Mouse (Mus musculus) MEL (cell line): ENCODE data around the gene Epha5. TPM values are rescaled to one million over a fixed set of nuclear protein-coding genes. Genes with fewer than 3 reads are reported as not detected.

Experiments used
- DNase-seq: peaks from one replicate; pipeline ENCODE4 v3.0.0; 2011; ENCODE audit warnings: low read depth, low spot score
- H3K27ac ChIP-seq: 2 replicates; pipeline ENCODE4 v1.5.1; 2012; ENCODE audit warnings: low read depth, mild to moderate bottlenecking, control low read depth, low read length, moderate library complexity; ENCODE audit not compliant: control insufficient read depth
- H3K27me3 ChIP-seq, 2 experiments: fragments of 150-350 bp in 1 of 2; sonication (generic) in 1 of 2; 2 replicates each; pipeline ENCODE4 v1.6.1; 2012; ENCODE audit warnings: low read length in 2 of 2, mild to moderate bottlenecking in 2 of 2, improper control_type of control experiment in 1 of 2, moderate library complexity in 1 of 2; ENCODE audit not compliant: insufficient read depth in 2 of 2, control insufficient read depth in 1 of 2
- H3K36me3 ChIP-seq, 2 experiments: 2 replicates each; pipeline ENCODE4 v1.6.1; 2012 to 2014; ENCODE audit warnings: low read length in 2 of 2, improper control_type of control experiment in 1 of 2, inconsistent platforms in 1 of 2, mild to moderate bottlenecking in 1 of 2; ENCODE audit not compliant: insufficient read depth in 2 of 2, control insufficient read depth in 1 of 2
- H3K4me1 ChIP-seq, 2 experiments: fragments of 150-350 bp in 1 of 2; sonication (generic) in 1 of 2; 2 replicates each; pipeline ENCODE4 v1.6.1; 2012; ENCODE audit warnings: low read length in 2 of 2, improper control_type of control experiment in 1 of 2, mild to moderate bottlenecking in 1 of 2; ENCODE audit not compliant: insufficient read depth in 2 of 2, control insufficient read depth in 1 of 2
- H3K4me3 ChIP-seq, 2 experiments: fragments of 150-350 bp in 1 of 2; sonication (generic) in 1 of 2; 2 replicates each; pipeline ENCODE4 v1.5.1; 2012; ENCODE audit warnings: low read depth in 2 of 2, low read length in 2 of 2, mild to moderate bottlenecking in 2 of 2, moderate library complexity in 2 of 2, control low read depth in 1 of 2, improper control_type of control experiment in 1 of 2; ENCODE audit not compliant: control insufficient read depth in 1 of 2, insufficient read depth in 1 of 2
- H3K79me2 ChIP-seq: 2 replicates; pipeline ENCODE4 v1.6.1; 2012; ENCODE audit warnings: mild to moderate bottlenecking, low read length, moderate library complexity; ENCODE audit not compliant: control insufficient read depth, poor library complexity, insufficient read depth
- H3K9ac ChIP-seq: 2 replicates; pipeline ENCODE4 v1.6.1; 2012; ENCODE audit warnings: low read depth, mild to moderate bottlenecking, control low read depth, low read length, moderate library complexity; ENCODE audit not compliant: control insufficient read depth, poor library complexity, severe bottlenecking
- H3K9me3 ChIP-seq: fragments of 150-350 bp; sonication (generic); replicated peaks from 2 replicates; pipeline ENCODE4 v1.6.1; 2012; ENCODE audit warnings: mild to moderate bottlenecking, low read length, improper control_type of control experiment, moderate library complexity; ENCODE audit not compliant: insufficient read depth
- BHLHE40 ChIP-seq: IDR thresholded peaks from 2 replicates; pipeline ENCODE4 v1.6.1; 2012; ENCODE audit warnings: low read depth, mild to moderate bottlenecking, inconsistent platforms, low read length, improper control_type of control experiment, borderline replicate concordance
- E2F4 ChIP-seq: IDR thresholded peaks from 2 replicates; pipeline ENCODE4 v1.6.1; 2011; ENCODE audit warnings: low read depth, low read length, improper control_type of control experiment, borderline replicate concordance
- ELF1 ChIP-seq: IDR thresholded peaks from 2 replicates; pipeline ENCODE4 v1.6.1; 2014; ENCODE audit warnings: low read depth, mild to moderate bottlenecking, inconsistent platforms, low read length, improper control_type of control experiment, moderate library complexity
- ETS1 ChIP-seq: IDR thresholded peaks from 2 replicates; pipeline ENCODE4 v1.6.1; 2012; ENCODE audit warnings: low read depth, mild to moderate bottlenecking, inconsistent platforms, low read length, improper control_type of control experiment, moderate library complexity
- HCFC1 ChIP-seq: IDR thresholded peaks from 2 replicates; pipeline ENCODE4 v1.6.1; 2012; ENCODE audit warnings: low read depth, mild to moderate bottlenecking, inconsistent platforms, low read length, improper control_type of control experiment, moderate library complexity
- MAFK ChIP-seq: IDR thresholded peaks from 2 replicates; pipeline ENCODE4 v1.6.1; 2011; ENCODE audit warnings: low read depth, mild to moderate bottlenecking, low read length, improper control_type of control experiment, borderline replicate concordance
- MXI1 ChIP-seq: IDR thresholded peaks from 2 replicates; pipeline ENCODE4 v1.6.1; 2011; ENCODE audit warnings: mild to moderate bottlenecking, low read depth, low read length, improper control_type of control experiment
- MYB ChIP-seq: IDR thresholded peaks from 2 replicates; pipeline ENCODE4 v1.6.1; 2011; ENCODE audit warnings: mild to moderate bottlenecking, low read depth, low read length, improper control_type of control experiment
- NRF1 ChIP-seq: IDR thresholded peaks from 2 replicates; pipeline ENCODE4 v1.6.1; 2014; ENCODE audit warnings: low read depth, mild to moderate bottlenecking, inconsistent platforms, low read length, improper control_type of control experiment, moderate library complexity; ENCODE audit not compliant: poor library complexity, insufficient read depth, severe bottlenecking
- POLR2AphosphoS2 ChIP-seq: IDR thresholded peaks from 2 replicates; pipeline ENCODE4 v1.6.1; 2011; ENCODE audit warnings: low read length, improper control_type of control experiment
- POLR2AphosphoS5 ChIP-seq: IDR thresholded peaks from 2 replicates; pipeline ENCODE4 v1.6.1; 2012; ENCODE audit warnings: low read depth, borderline replicate concordance, mild to moderate bottlenecking, inconsistent platforms, low read length, moderate library complexity, mixed read lengths
- RCOR1 ChIP-seq: IDR thresholded peaks from 2 replicates; pipeline ENCODE4 v1.6.1; 2012; ENCODE audit warnings: low read depth, mild to moderate bottlenecking, inconsistent platforms, low read length, improper control_type of control experiment
- TBP ChIP-seq: IDR thresholded peaks from 2 replicates; pipeline ENCODE4 v1.8.0; 2011; ENCODE audit warnings: low read depth, low read length, improper control_type of control experiment
- TCF12 ChIP-seq: IDR thresholded peaks from 2 replicates; pipeline ENCODE4 v1.6.1; 2014; ENCODE audit warnings: low read depth, mild to moderate bottlenecking, inconsistent platforms, low read length, improper control_type of control experiment, moderate library complexity
- USF1 ChIP-seq: IDR thresholded peaks from 2 replicates; pipeline ENCODE4 v1.6.1; 2014; ENCODE audit warnings: low read depth, mild to moderate bottlenecking, inconsistent platforms, low read length, improper control_type of control experiment, moderate library complexity
- ZC3H11A ChIP-seq: IDR thresholded peaks from 2 replicates; pipeline ENCODE4 v1.6.1; 2012; ENCODE audit warnings: low read depth, mild to moderate bottlenecking, inconsistent platforms, low read length, improper control_type of control experiment
- ZKSCAN1 ChIP-seq: IDR thresholded peaks from 2 replicates; pipeline ENCODE4 v1.6.1; 2012; ENCODE audit warnings: low read depth, mild to moderate bottlenecking, inconsistent platforms, low read length, improper control_type of control experiment, moderate library complexity
- ZMIZ1 ChIP-seq: IDR thresholded peaks from 2 replicates; pipeline ENCODE4 v1.6.1; 2012; ENCODE audit warnings: low read depth, mild to moderate bottlenecking, inconsistent platforms, low read length, improper control_type of control experiment, moderate library complexity
- polyA plus RNA-seq, 2 experiments: library from polyadenylated mRNA; stranded (reverse) in 1 of 2; unstranded in 1 of 2; fragments of >175 nt in 1 of 2; fragments of >200 nt in 1 of 2; gene quantifications; 2 replicates each; pipeline versions ENCODE4 v1.2.1 to v1.2.4; 2012; ENCODE audit warnings: low replicate concordance in 2 of 2, low read depth in 1 of 2; ENCODE audit not compliant: insufficient read length in 2 of 2, insufficient read depth in 1 of 2, missing spikeins in 1 of 2
- total RNA-seq: library from RNA; depleted of rRNA; stranded (reverse); fragments of 300-350 nt; gene quantifications from 2 replicates; pipeline ENCODE4 v1.2.3, GENCODE M21; 2012

The Epha5 gene
- total and polyA plus RNA-seq, 3 experiments, result not detected

DNA sequence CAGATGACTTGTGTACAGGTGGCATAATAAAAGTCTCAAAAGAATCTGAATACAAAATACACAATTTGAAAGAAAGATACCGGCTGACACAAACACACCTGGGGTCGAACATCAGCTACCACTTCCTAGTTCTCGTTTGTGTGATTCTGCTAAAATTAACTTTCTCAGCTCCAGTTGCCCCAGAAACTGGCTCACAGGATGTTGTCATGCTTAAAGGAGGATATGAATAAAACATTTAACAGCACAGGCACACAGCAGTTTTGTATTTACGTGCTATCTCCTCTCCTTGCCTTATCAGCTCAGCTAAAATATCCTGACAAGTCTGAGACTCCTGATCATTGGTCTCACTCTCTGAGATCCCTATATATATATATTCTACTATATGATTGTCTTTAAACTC lies 99.3 kb downstream of the Epha5 start:
- no peak for DNase-seq
- H3K9me3 ChIP-seq, result no peaks in the 10 kb centered on the region
- H3K36me3 ChIP-seq, result no peaks in the 10 kb centered on the region
- H3K9ac ChIP-seq, result no peak overlapping the region
- no peaks in the 10 kb centered on the region for H3K4me1 ChIP-seq
- no peak for TF ChIP-seq ZMIZ1
- TF ChIP-seq ZC3H11A, result no peak
- no peak for TF ChIP-seq RCOR1
- no peak for TF ChIP-seq TCF12
- TF ChIP-seq BHLHE40, result no peak
- no peak for TF ChIP-seq ZKSCAN1
- no peak for TF ChIP-seq POLR2AphosphoS2
- no peak for TF ChIP-seq ETS1
- TF ChIP-seq HCFC1, result no peak
- no peak for TF ChIP-seq NRF1
- no peak for TF ChIP-seq USF1
- no peaks in the 10 kb centered on the region for H3K79me2 ChIP-seq
- H3K27ac ChIP-seq, result no peak overlapping the region
- no peak overlapping the region for H3K4me3 ChIP-seq
- no peaks in the 10 kb centered on the region for H3K27me3 ChIP-seq

DNA sequence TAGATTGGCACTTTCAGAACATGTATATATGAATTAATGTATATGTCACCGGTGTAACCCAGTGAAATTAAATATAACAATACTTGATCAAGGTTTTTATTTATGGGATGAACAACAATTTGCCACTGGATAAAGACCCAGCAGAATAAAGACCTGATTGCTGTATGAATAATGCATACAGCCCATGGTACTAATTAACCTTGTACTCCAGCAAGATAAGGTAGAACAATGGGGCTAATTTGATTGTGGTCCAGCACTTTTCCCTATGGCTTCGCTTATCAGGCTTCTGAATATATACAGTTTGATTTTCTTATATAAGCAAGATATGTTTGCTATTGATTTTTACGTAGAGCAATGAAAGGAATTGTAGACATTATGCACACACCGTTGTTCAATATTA lies 103.6 kb downstream of the Epha5 start:
- no peaks in the 10 kb centered on the region for H3K4me1 ChIP-seq
- H3K27ac ChIP-seq, result no peak overlapping the region
- DNase-seq, result no peak
- H3K36me3 ChIP-seq, result no peaks in the 10 kb centered on the region
- H3K79me2 ChIP-seq, result no peaks in the 10 kb centered on the region
- no peaks in the 10 kb centered on the region for H3K9me3 ChIP-seq
- no peak overlapping the region for H3K4me3 ChIP-seq
- no peaks in the 10 kb centered on the region for H3K27me3 ChIP-seq
- H3K9ac ChIP-seq, result no peak overlapping the region
- TF ChIP-seq E2F4 (no peak), MAFK (no peak), TCF12 (no peak), POLR2AphosphoS5 (no peak), MXI1 (no peak), HCFC1 (no peak), MYB (no peak), ELF1 (no peak), TBP (no peak)
